Mouse (Mus musculus) yolk sac, embryonic 10.5 days (tissue): ENCODE results near the gene Pi4kb.

Experiments used
- DNase-seq: peaks from one replicate; pipeline ENCODE4 v3.0.0-alpha.2; 2017; ENCODE audit warnings: low spot score

Gene Pi4kb

GRCm38 (mm10) chr3:95056275-95056674 lies 81.7 kb downstream of the Pi4kb start:
- DNase-seq: no peak
